Mouse (Mus musculus): Measurements from ENCODE around the gene Med7.

- no peak for TF ChIP-seq TAL1 (IDR thresholded peaks at IDR 0.05; ENCODE audit: low read length)
- no peak for TF ChIP-seq GATA1 (IDR thresholded peaks at IDR 0.05; ENCODE audit: low read length)
These were observed 6.6 kb upstream of the Med7 start for GRCm38 (mm10) chr11:46430123-46430522.

Measured in erythroblast, embryonic 14.5 days (primary cell).